Mouse (Mus musculus): ENCODE results near the gene Cep55.

The Cep55 gene

GRCm38 (mm10) chr19:38054720-38055192, at the start of gene Cep55:
Cep55 (plus strand) TSS chr19:38055011.
- peak; percentile 89 to 94 for DNase-seq (ENCODE audit: low spot score in 2 of 2)

GRCm38 (mm10) chr19:38011379-38011778, 43.4 kb upstream of the Cep55 start:
- DNase-seq (ENCODE audit: low spot score in 2 of 2): no peak

- DNase-seq (ENCODE audit: low spot score in 2 of 2): no peak
Measured at GRCm38 (mm10) chr19:38014443-38014842, 40.4 kb upstream of the Cep55 start.

GRCm38 (mm10) chr19:38015180-38015872, 39.5 kb upstream of the Cep55 start:
- DNase-seq (ENCODE audit: low spot score in 2 of 2): peak; percentile 77 to 81

- DNase-seq (ENCODE audit: low spot score in 2 of 2): no peak
Measured at GRCm38 (mm10) chr19:38015873-38016254, 38.9 kb upstream of the Cep55 start.

- no peak for DNase-seq (ENCODE audit: low spot score in 2 of 2)
Measured at GRCm38 (mm10) chr19:38022710-38023109, 32.1 kb upstream of the Cep55 start.

GRCm38 (mm10) chr19:38023603-38024002, 31.2 kb upstream of the Cep55 start:
- no peak for DNase-seq (ENCODE audit: low spot score in 2 of 2)

GRCm38 (mm10) chr19:38025254-38026041, 29.4 kb upstream of the Cep55 start:
- no peak for DNase-seq (ENCODE audit: low spot score in 2 of 2)

GRCm38 (mm10) chr19:38026211-38026624, 28.6 kb upstream of the Cep55 start:
- DNase-seq (ENCODE audit: low spot score in 2 of 2): no peak

GRCm38 (mm10) chr19:38027389-38027788, 27.4 kb upstream of the Cep55 start:
- DNase-seq (ENCODE audit: low spot score in 2 of 2): no peak

- no peak for DNase-seq (ENCODE audit: low spot score in 2 of 2)
Measured at GRCm38 (mm10) chr19:38027881-38028521, 26.8 kb upstream of the Cep55 start.

GRCm38 (mm10) chr19:38029292-38029691, 25.5 kb upstream of the Cep55 start:
- DNase-seq (ENCODE audit: low spot score in 2 of 2): no peak

- no peak for DNase-seq (ENCODE audit: low spot score in 2 of 2)
Measured at GRCm38 (mm10) chr19:38029871-38030270, 24.9 kb upstream of the Cep55 start.

GRCm38 (mm10) chr19:38030673-38031137, 24.1 kb upstream of the Cep55 start:
- no peak for DNase-seq (ENCODE audit: low spot score in 2 of 2)

- DNase-seq (ENCODE audit: low spot score in 2 of 2): no peak
Measured at GRCm38 (mm10) chr19:38031144-38031543, 23.7 kb upstream of the Cep55 start.

- no peak for DNase-seq (ENCODE audit: low spot score in 2 of 2)
Measured at GRCm38 (mm10) chr19:38032993-38033734, 21.6 kb upstream of the Cep55 start.

GRCm38 (mm10) chr19:38033735-38034057, 21.1 kb upstream of the Cep55 start:
- no peak for DNase-seq (ENCODE audit: low spot score in 2 of 2)

GRCm38 (mm10) chr19:38034696-38035095, 20.1 kb upstream of the Cep55 start:
- no peak for DNase-seq (ENCODE audit: low spot score in 2 of 2)

GRCm38 (mm10) chr19:38035766-38036165, 19.0 kb upstream of the Cep55 start:
- no peak for DNase-seq (ENCODE audit: low spot score in 2 of 2)

- DNase-seq (ENCODE audit: low spot score in 2 of 2): no peak
Measured at GRCm38 (mm10) chr19:38038267-38038666, 16.5 kb upstream of the Cep55 start.

GRCm38 (mm10) chr19:38042261-38042722, 12.5 kb upstream of the Cep55 start:
- DNase-seq (ENCODE audit: low spot score in 2 of 2): no peak

Measured in right cerebral cortex, postnatal 36 days (tissue).